Mouse (Mus musculus) right cerebral cortex, postnatal 25 days (tissue): ENCODE measurements at regions not wholly inside any gene's neighbourhood (a gene's known extent, or its start where the extent isn't known, plus 50 kb on each side); places are given as distances from the start of the nearest gene placed in this dataset.
A peak's percentile ranks its signal among the peaks of the same experiment; 100 is the strongest.

Experiments used
- DNase-seq: peaks from one replicate; pipeline ENCODE4 v3.0.0; 2022

DNA sequence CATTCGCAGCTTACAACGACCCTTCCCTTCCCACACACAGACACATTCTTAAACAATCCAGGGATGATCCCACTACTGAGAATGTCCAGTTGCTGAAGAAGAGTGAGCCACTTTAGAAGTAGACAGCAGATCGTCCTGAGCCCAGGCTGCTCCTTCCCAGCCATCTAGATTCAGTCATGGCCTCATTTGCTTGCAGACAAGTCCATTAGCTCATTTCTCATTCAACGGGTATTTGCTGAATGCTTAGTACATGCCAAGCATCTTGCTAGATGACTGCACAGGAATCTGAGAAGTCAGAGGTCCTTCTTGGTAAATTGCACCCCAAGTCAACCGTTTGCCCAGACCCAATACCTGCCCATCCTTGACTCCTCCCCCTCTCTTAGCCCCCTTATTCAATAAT is 57.8 kb downstream of the Ier5 start:
- DNase-seq = no peak

DNA sequence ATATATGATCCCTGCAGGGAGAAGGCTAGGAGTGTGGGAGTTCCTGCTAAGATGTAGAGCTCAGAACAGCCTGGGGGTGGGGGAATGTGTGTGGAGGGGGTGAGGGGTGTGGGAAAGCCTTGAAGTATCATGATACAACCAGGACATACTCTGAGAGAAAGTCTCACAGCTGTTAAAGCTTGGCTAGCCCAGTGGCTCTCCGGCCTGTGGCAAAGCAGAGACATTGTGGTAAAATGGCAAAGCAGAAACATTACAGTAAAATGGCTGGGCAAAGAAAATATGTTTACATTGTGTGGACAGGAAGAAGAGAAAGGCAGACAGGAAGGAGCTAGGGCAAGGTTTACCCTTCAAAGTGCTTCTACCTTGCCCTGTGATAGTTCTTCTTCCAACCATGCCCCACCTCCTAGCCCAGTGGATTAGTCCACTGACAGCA is 58.5 kb downstream of the Ier5 start:
- DNase-seq = no peak

DNA sequence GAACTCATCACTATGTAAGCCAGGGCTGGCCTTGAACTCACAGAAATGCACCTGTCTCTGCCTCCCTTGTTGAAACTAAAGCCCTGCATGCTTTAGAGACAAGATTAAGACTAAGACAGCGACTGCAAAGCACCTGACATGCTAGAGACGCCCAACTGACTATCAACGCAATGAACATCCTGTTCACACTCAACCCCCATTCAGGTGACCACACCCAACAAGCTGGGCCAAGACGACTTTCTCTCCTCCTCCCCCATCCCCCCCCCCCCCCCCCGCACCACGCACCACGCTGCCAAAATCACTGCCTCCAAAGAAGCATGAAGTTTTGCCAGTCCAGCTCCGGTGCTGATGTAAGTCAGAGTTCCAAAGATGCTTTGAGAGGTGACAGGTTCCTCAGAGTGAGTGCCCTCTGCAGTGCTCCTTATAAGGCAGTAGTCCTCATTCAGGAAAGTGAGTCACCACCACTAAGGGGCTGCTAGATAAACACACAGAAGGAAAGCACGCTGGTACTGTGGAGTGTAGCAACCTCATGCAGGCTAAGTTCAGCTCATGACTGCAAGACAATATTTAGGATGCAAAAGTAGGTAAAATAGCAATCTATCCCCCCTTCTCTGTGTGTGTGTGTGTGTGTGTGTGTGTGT is 59.2 kb downstream of the Ier5 start:
- DNase-seq = no peak

DNA sequence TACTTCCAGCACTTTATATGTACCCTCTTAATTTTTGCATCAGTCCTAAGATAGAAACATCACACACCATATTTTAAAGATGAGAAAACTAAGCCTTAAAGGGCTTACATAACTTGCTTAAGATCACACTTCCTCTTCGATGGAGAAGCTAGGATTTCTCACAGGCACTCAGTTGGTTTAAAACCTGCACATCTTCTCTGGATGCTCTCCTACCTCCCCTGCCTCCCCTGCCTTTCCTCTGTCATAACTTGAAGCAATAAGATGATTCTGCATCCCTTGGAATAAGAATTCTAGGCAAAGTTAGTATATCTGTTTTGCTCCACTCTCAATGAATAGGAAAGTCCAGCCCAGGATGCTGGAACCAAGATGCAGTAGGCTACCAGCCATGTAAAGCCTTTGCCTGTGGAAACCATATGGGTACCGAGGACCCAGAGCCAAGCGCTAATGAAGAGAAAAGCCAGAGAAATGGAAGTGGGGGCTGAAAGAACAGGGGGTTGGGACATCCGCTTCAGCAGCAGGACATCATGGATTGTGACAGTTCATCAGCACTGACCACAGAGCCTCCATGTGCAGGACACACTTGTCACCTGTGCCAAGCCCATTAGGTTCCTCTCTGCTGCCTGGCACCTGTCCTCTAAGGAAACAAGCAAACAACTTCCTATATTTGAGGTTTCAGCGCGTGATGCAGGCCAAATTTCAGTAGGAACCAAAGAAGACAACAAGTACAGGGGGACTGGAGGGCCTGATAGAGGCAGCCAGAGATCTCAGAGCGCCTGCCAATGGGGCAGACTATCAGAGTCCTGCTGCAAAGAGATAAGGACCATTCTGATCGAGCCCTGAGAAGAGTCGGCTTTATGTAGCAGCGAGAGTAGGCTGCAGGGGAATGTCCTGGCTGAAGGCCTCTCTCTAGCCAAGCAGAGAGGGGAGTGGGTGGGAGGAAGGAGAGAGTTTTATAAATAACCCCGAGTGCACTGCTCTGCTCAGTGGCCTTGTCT is 60.5 kb downstream of the Ier5 start:
- no peak for DNase-seq

DNA sequence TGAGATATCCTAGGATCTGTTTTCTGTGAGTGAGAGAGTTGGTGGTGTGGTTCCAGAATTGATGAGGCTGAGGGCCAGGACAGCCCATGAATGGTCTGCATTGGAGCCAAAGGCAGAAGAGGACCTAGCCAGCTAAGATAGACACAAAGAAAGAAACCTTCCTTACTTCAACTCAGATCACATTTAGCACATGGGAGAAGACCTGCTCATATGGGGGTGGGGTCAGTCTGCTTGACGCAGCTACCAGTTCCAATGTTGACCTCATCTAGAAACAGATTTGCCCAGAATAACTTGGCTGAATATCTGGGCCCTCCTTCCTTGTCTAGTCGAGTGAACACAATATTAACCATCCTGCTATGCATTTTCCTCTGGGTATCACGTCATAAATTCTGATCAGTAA is 62.0 kb downstream of the Ier5 start:
- DNase-seq = no peak

DNA sequence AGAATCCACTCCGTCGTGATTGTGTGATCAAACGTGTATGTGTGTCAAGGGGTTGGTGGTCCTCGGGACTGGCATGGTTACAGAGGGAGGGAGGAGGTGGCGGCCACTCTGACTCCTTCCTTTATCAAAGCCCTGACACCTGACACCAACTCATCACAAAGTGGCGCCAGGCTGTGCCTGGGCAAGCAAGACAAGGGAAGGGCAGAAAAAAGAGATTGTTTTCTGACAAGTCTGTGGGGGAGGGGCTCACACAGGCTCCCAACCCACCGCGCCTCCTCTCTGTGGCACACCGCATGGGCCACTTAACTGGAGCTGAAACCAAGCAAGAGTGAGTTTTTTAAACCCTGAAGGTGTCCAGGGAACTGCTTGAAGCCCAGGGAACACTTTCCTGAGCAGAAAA is 68.5 kb downstream of the Ier5 start:
- no peak for DNase-seq

DNA sequence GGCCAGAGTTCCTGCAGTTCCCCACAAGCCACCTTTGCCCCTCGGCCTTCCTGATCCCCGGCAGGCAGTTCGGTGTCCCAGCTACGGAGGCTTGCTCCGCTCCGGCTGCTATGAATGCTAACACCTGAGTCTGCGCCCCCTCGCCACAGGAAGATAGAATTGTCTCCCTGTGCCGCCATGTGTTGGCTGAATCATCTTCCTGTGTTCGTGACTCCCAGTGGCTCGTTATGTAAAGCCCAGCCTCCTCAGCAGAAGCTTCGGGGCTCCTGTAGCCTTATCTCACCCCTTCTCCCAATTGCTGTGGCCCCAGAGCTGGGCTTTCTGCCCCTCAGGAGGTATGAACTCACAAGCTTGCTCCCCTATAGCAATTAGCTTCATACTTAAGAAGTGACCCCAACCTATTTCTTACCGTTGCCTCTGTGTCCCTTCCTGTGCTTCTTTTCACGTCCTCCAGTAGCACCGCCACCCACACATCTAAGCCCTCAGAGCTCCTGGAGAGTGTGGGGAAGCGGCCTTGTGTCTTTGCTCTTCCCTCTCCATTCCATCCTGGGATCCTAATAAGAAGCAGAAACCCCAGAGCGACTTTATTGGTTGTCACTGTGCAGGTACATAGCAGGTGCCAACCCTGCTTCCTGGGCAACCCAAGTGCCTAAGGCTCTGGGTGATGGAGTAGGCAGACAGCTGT is 70.1 kb downstream of the Ier5 start:
- peak; percentile 82 for DNase-seq

DNA sequence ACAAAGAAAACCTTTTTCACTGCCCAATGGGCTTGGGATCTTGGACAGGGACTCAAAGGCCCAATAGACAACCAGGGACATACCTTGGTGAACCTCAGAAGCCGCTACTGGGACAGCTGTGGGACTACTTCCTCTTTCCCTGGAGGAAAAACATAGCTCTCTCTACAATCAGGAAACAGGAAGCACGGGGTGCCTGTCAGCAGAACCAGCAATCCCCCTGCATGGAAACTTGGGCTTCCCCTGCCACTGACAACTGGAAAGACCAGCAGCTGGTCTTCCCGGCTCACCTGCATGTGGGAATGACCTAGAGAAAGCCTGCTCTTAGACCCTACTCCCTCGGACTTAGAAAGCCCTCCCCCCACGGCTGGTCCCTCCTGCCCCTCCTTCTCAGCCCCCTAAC is 70.7 kb downstream of the Ier5 start:
- DNase-seq = no peak

DNA sequence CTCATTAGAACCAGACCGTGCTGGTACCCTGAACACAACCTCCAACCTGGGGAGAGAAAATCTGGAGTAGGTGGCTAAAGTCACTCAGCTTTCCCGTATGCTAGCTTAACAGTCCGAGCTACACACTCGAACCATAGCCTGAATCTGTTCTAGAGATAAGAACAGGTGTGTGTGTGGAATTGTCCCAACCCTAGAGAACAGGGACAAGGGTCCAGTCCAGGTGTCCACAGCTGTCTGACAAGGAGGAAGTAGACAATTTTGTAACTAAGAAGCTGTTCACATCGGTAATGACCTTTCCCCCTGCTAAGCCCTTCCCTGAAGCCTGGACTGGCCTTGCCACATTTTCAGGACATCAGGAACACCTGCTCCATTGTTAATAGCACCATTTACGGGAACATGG is 71.3 kb downstream of the Ier5 start:
- no peak for DNase-seq

DNA sequence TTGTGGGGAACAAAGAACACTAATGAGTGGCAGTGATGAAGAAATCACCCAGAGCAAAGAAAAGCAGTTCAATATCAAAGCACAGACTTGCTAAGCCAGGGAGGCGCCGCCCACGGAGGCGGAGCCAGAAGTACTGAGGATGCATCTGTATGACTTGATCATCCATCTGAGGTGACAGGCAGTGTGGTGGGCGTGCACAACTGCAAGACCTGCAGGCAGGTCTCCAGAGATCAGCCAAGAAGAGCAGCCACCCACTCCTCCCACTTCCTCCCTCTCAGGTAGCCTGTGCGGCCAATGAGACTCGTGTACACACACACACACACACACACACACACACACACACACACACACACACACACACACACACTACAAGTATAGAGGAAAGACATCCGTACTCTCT is 71.9 kb downstream of the Ier5 start:
- DNase-seq = peak; percentile 55

DNA sequence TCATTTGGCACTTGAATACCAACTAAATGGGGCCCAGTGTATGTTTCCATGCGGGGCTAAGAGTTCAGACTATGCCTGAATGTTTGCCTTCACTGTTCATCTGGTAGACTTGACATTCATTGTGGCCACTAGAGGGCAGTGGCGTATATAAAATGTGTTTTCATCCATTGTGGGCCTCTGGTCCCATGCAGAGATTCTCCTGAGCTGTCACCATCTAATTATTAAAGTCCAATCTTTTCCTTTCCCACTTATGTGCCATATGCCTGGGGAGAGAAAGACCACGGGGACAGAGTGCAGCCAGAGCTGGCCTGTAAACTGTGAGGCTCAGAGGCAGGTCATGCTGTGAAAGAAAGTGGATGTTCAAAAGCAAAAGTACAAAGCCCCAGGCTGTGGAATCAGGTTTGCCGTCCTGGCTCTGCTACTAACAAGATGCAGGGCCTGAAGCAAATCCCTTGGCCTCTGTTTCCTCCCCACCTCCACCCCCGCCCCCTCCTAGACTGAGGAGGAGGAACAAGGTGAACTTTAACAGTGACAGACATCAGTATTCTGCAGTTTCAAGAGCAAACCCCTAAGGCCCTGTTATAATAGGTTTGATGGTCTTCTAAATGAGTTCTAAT is 73.5 kb downstream of the Ier5 start:
- DNase-seq = peak; percentile 76

DNA sequence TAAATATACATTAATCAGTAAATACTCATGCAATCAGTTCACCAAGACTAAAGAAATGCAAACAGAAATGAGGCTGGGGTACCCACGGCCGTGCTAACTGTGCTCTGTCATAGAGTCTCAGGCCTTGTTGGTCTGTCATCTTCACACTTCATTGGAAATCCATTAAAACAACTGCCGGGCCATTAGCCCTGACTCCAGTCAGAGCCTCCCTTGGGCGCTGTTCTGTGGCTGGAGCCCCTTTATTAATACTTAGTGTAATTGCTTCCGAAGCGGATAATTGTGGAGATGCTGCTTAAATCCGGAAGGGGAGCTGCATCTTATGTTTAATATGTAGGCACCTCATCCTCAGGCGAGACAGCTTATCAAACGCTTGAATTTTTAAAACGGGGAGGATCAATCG is 76.1 kb downstream of the Ier5 start:
- DNase-seq = no peak

DNA sequence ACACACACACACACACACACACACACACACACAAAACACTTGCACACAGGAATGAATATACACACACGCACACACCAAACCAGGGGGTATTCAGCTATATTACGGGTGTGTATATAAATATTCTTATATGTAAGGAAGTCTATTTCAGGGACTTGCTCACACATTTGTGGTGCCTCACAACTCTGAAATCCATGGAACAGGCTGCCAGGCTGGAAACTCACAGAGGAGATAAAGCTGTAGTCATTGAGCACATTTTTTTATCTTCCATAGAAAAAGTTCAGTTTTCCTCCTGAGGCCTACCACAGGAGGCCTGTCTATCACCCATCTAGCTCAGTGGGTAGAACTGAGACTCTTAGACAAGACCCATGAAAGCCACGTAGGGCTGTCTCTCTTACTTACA is 83.8 kb downstream of the Ier5 start:
- no peak for DNase-seq

DNA sequence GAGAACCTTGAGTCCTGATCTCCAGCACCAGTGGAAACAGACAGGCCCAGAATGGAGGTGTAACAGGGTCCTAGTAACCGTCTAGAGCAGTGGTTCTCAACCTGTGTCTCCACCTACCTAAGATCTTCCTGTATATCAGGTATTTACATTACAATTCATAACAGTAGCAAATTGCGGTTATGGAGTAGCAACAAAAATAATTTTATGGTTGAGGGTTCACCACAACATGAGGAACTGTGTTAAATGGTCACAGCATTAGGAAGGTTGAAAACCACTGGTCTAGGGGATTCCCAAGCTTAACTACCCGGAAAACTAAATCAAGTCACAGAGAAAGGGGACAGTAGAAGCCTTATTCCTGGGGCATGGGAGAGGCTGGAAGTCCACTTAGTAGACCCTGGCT is 84.5 kb downstream of the Ier5 start:
- DNase-seq = no peak

DNA sequence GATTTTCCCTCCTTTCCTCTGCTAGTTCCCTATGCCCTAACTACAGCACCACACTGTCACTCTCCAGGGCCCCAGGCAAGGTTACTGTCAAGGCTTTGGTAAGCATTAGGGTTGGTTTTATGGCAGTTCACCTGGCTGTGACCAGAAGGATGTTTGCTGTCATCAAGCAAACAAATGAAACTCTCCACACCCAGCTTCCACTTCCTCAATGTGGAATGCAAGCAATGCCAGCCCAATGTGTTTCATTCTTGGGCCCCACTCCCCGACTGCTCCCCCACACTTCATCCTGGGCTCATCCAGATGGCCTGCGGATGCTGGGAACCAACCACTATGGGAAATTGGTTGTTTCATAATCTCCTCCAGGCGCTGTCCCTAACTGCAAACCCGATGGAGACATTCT is 85.7 kb downstream of the Ier5 start:
- peak; percentile 59 for DNase-seq

DNA sequence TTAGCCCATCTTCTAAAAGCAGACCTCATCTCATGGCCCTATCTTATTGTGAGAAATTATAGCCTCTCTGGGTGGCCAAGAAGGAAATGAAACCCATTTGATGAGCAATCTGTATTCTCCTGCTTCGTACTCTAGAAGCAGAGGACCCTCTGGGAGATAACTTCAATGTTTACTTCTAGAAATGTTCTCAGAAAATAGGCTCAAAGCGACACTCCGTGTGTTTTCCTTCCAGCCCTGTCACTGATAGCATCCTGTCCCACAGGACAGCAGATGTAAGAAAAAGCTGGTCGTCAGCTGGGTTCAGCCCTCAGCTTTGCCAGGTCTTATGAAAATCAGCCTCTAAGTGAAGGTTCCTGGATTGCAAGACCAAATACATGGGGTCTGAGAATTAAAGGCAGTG is 86.1 kb downstream of the Ier5 start:
- DNase-seq = no peak

DNA sequence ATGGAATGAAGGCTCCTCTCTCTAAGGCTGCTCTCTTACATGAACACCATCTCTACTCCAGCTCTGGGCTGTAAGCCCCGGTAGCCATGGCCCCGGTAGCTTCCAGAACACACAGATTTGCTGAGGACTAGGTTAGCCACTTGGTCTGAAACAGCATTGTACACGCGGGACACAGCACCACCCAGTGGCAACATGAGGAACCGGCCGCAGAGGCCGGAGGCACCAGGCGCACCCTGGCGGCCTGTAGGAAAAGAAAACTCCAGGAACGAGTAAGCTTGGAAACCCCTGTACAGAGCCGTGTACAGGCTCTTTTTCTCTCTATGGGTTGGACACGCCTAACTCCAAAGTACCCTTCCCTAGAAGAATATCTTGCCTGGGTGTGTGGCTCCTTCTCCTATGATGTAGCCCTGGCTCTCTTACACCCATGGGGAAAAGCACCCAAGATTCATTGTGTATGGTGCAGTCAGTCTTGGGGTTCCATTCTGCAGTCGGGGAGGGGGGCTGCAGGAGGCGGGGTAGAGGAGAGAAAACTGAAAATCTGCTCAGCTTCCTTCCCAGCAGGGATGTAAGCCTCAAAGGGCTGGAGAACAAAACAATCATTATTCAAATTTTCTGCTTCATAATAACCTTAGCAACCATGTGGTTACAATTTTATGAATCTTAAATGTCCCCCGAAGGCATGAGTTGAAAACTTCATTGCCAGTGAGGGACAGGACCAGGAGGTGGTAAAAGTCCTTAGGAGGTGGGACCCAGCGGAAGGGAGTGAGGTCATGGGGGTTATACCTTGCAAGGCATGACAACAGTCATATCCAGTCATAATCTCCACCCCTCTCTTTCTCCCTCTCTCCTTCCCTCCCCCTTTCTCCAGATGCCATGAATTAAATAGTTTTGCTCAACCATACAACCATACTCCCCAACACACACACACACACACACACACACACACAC is 92.6 kb downstream of the Ier5 start:
- peak; percentile 87 for DNase-seq

DNA sequence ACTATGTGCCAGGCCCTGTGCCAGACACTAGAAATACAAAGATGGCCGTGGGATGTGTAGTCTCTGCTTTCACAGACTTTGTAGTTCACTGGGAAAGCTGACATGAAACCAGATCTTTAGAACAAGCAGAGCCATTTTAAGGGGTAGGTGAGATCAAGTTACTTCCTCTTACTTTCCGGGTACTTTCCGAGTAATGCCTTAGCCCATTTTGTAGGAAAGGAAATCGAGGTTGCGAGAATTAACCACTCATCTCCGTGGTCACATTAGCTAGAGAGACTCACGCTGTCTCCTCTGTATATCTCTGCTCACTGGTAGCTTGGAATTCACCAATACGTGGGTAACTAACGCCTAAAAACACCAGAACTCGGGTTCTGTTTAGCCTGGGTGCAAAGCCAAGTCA is 93.3 kb downstream of the Ier5 start:
- no peak for DNase-seq

DNA sequence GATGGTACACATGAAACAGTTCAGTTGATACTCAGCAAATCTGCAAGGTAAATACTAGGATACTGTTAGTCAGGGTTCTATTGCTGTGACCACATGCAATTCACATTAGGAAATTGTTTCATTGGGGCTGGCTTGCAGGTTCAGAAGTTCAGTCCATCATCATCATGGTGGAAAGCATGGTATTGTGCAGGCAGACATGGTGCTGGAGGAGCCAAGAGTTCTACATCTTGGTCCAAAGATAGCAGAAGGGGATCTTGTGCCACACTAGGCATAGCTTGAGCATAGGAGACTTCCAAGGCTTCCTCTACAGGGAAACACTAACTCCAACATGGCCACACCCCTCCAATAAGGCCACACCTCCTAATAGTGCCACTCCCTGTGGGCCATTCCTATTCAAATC is 99.1 kb downstream of the Ier5 start:
- DNase-seq = no peak

DNA sequence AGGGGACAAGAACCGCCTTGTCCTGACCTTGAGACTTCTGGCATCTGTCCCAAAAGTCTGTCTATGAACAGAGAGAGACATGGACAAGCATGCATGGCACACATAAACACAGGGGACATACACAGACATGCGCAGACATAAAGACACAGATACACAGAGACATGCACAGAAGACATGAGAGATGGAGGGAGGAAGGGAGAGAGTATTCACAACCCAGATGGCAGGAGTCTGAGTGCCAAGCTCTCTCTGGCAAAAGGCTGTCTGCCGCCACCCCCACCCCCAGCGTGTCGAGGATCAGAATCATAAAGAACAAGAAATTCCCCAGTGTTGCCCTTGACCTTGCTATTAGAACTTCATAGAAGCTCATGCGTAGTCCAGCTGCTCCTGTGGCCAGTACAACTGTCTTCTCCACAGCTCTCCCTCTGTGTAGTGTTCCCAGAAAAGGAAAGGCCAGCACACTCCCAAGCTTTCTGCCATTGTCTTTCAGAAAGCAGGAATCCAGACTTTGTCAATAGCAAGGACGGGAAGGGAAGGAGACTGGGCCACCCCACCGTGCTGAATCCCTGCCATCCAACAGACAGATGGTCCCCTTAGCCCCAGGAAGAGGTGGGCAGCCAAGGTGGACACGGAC is 99.8 kb downstream of the Ier5 start:
- DNase-seq = no peak

DNA sequence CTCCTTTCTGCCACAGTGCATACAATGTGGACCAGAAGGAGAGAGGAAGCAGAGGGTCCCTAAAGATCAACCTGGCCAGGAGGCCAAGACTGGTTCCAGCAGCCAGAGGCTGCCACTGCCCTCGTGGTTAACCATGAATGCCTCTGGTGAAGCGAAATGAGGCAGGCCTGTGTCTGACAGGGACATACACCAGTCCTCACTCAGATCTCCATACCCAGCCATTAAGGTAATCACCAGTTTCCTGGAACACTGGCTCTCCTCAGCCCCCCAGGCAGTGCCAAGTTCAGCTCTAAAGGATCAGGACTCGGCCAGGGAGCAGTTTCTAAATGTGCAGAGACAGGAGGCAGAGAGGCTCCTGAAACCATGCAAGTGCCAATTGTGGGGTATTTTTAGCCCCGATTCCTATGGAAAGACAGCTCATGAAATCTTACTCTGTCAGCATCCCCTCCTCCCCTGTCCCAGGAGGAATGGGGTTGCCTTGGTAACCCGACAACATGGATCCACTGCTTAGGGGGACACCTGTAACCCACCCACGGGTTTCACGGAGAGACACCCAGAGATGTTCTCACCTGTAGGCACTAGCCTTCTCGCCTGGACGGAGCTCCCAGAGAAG is 103.6 kb downstream of the Ier5 start:
- DNase-seq = no peak
